Mouse (Mus musculus): ENCODE data around the gene Pde1a. TPM values are rescaled to one million over a fixed set of nuclear protein-coding genes. Genes with fewer than 3 reads are reported as not detected.

The Pde1a gene
- polyA plus RNA-seq, 1 experiment from 2014 or later = 21.3 TPM

GRCm38 (mm10) chr2:79966086-79966485 is 163.2 kb downstream of the Pde1a start:
- Histone ChIP-seq H3K4me3 (ENCODE audit: low read depth, low read length) (no peak overlapping the region), H3K27ac (ENCODE audit: low read depth, low read length) (no peak overlapping the region), H3K36me3 (ENCODE audit: control insufficient read depth, insufficient read depth, low read length) (no peaks in the 10 kb centered on the region), H3K27me3 (ENCODE audit: control insufficient read depth, insufficient read depth, low read length) (no peaks in the 10 kb centered on the region), H3K9ac (ENCODE audit: low read depth, low read length) (no peak overlapping the region), H3K4me1 (ENCODE audit: control insufficient read depth, insufficient read depth, low read length) (peaks cover 8% of the 10 kb centered on the region), H3K4me2 (no peak overlapping the region), H3K9me3 (replicated peaks; ENCODE audit: control insufficient read depth, low read length) (no peaks in the 10 kb centered on the region)
- no peak for ATAC-seq (replicated peaks; ENCODE audit: insufficient number of reproducible peaks, low FRiP score, low TSS enrichment)
- 83% methylated on average over 1 of the region's 1 CpGs for WGBS (ENCODE audit: insufficient replicate concordance)

GRCm38 (mm10) chr2:79964964-79965363 is 164.3 kb downstream of the Pde1a start:
- H3K27me3 ChIP-seq (ENCODE audit: control insufficient read depth, insufficient read depth, low read length) = no peaks in the 10 kb centered on the region
- peaks cover 8% of the 10 kb centered on the region for H3K4me1 ChIP-seq (ENCODE audit: control insufficient read depth, insufficient read depth, low read length)
- H3K27ac ChIP-seq (ENCODE audit: low read depth, low read length) = no peak overlapping the region
- H3K4me3 ChIP-seq (ENCODE audit: low read depth, low read length) = no peak overlapping the region
- H3K4me2 ChIP-seq = no peak overlapping the region
- no peak overlapping the region for H3K9ac ChIP-seq (ENCODE audit: low read depth, low read length)
- 51% methylated on average over 4 of the region's 4 CpGs for WGBS (ENCODE audit: insufficient replicate concordance)
- no peak for ATAC-seq (replicated peaks; ENCODE audit: insufficient number of reproducible peaks, low FRiP score, low TSS enrichment)
- no peaks in the 10 kb centered on the region for H3K9me3 ChIP-seq (replicated peaks; ENCODE audit: control insufficient read depth, low read length)
- no peaks in the 10 kb centered on the region for H3K36me3 ChIP-seq (ENCODE audit: control insufficient read depth, insufficient read depth, low read length)

- no peak for ATAC-seq (replicated peaks; ENCODE audit: insufficient number of reproducible peaks, low FRiP score, low TSS enrichment)
- H3K4me3 ChIP-seq (ENCODE audit: low read depth, low read length) = no peak overlapping the region
- H3K9me3 ChIP-seq (replicated peaks; ENCODE audit: control insufficient read depth, low read length) = no peaks in the 10 kb centered on the region
- no peak overlapping the region for H3K4me2 ChIP-seq
- H3K4me1 ChIP-seq (ENCODE audit: control insufficient read depth, insufficient read depth, low read length) = peaks cover 2% of the 10 kb centered on the region; the same call in 1 of the 2 replicates
- no peak overlapping the region for H3K27ac ChIP-seq (ENCODE audit: low read depth, low read length)
- 79% methylated on average over 4 of the region's 4 CpGs for WGBS (ENCODE audit: insufficient replicate concordance)
- no peak overlapping the region for H3K9ac ChIP-seq (ENCODE audit: low read depth, low read length)
- H3K27me3 ChIP-seq (ENCODE audit: control insufficient read depth, insufficient read depth, low read length) = no peaks in the 10 kb centered on the region
- H3K36me3 ChIP-seq (ENCODE audit: control insufficient read depth, insufficient read depth, low read length) = no peaks in the 10 kb centered on the region
Measured at GRCm38 (mm10) chr2:79961421-79961820, 167.8 kb downstream of the Pde1a start.

- Histone ChIP-seq H3K4me1 (ENCODE audit: control insufficient read depth, insufficient read depth, low read length) (no peaks in the 10 kb centered on the region), H3K27ac (ENCODE audit: low read depth, low read length) (no peak overlapping the region), H3K4me3 (ENCODE audit: low read depth, low read length) (no peak overlapping the region), H3K4me2 (no peak overlapping the region), H3K27me3 (ENCODE audit: control insufficient read depth, insufficient read depth, low read length) (no peaks in the 10 kb centered on the region), H3K36me3 (ENCODE audit: control insufficient read depth, insufficient read depth, low read length) (no peaks in the 10 kb centered on the region), H3K9ac (ENCODE audit: low read depth, low read length) (no peak overlapping the region), H3K9me3 (replicated peaks; ENCODE audit: control insufficient read depth, low read length) (no peaks in the 10 kb centered on the region)
- ATAC-seq (replicated peaks; ENCODE audit: insufficient number of reproducible peaks, low FRiP score, low TSS enrichment) = no peak
- WGBS (ENCODE audit: insufficient replicate concordance) = 72% methylated on average over 6 of the region's 6 CpGs
Measured at GRCm38 (mm10) chr2:79957659-79958340, 171.5 kb downstream of the Pde1a start.

- no peak overlapping the region for H3K27ac ChIP-seq (ENCODE audit: low read depth, low read length)
- no peak overlapping the region for H3K9ac ChIP-seq (ENCODE audit: low read depth, low read length)
- H3K27me3 ChIP-seq (ENCODE audit: control insufficient read depth, insufficient read depth, low read length) = no peaks in the 10 kb centered on the region
- no peaks in the 10 kb centered on the region for H3K4me1 ChIP-seq (ENCODE audit: control insufficient read depth, insufficient read depth, low read length)
- H3K36me3 ChIP-seq (ENCODE audit: control insufficient read depth, insufficient read depth, low read length) = no peaks in the 10 kb centered on the region
- no peaks in the 10 kb centered on the region for H3K9me3 ChIP-seq (replicated peaks; ENCODE audit: control insufficient read depth, low read length)
- H3K4me3 ChIP-seq (ENCODE audit: low read depth, low read length) = no peak overlapping the region
- no peak overlapping the region for H3K4me2 ChIP-seq
- 35% methylated on average over 8 of the region's 8 CpGs for WGBS (ENCODE audit: insufficient replicate concordance)
- ATAC-seq (replicated peaks; ENCODE audit: insufficient number of reproducible peaks, low FRiP score, low TSS enrichment) = no peak; the same call in 1 of the 2 replicates
Measured at GRCm38 (mm10) chr2:79945898-79946675, 183.2 kb downstream of the Pde1a start.

- no peak overlapping the region for H3K9ac ChIP-seq (ENCODE audit: low read depth, low read length)
- H3K4me2 ChIP-seq = no peak overlapping the region
- no peaks in the 10 kb centered on the region for H3K4me1 ChIP-seq (ENCODE audit: control insufficient read depth, insufficient read depth, low read length)
- 59% methylated on average over 5 of the region's 5 CpGs for WGBS (ENCODE audit: insufficient replicate concordance)
- H3K27ac ChIP-seq (ENCODE audit: low read depth, low read length) = no peak overlapping the region
- no peaks in the 10 kb centered on the region for H3K27me3 ChIP-seq (ENCODE audit: control insufficient read depth, insufficient read depth, low read length)
- H3K4me3 ChIP-seq (ENCODE audit: low read depth, low read length) = no peak overlapping the region
- ATAC-seq (replicated peaks; ENCODE audit: insufficient number of reproducible peaks, low FRiP score, low TSS enrichment) = no peak
- no peaks in the 10 kb centered on the region; the same call in 1 of the 2 replicates for H3K9me3 ChIP-seq (replicated peaks; ENCODE audit: control insufficient read depth, low read length)
- H3K36me3 ChIP-seq (ENCODE audit: control insufficient read depth, insufficient read depth, low read length) = no peaks in the 10 kb centered on the region
Measured at GRCm38 (mm10) chr2:79934660-79935059, 194.6 kb downstream of the Pde1a start.

GRCm38 (mm10) chr2:79922356-79922755 is 206.9 kb downstream of the Pde1a start:
- no peaks in the 10 kb centered on the region for H3K36me3 ChIP-seq (ENCODE audit: control insufficient read depth, insufficient read depth, low read length)
- H3K9me3 ChIP-seq (replicated peaks; ENCODE audit: control insufficient read depth, low read length) = no peaks in the 10 kb centered on the region
- no peak overlapping the region for H3K27ac ChIP-seq (ENCODE audit: low read depth, low read length)
- no peaks in the 10 kb centered on the region for H3K27me3 ChIP-seq (ENCODE audit: control insufficient read depth, insufficient read depth, low read length)
- no peak overlapping the region for H3K4me3 ChIP-seq (ENCODE audit: low read depth, low read length)
- H3K4me2 ChIP-seq = no peak overlapping the region
- H3K4me1 ChIP-seq (ENCODE audit: control insufficient read depth, insufficient read depth, low read length) = no peaks in the 10 kb centered on the region
- no peak overlapping the region for H3K9ac ChIP-seq (ENCODE audit: low read depth, low read length)
- no peak for ATAC-seq (replicated peaks; ENCODE audit: insufficient number of reproducible peaks, low FRiP score, low TSS enrichment)

GRCm38 (mm10) chr2:79921375-79921774 is 207.9 kb downstream of the Pde1a start:
- H3K4me3 ChIP-seq (ENCODE audit: low read depth, low read length) = no peak overlapping the region
- H3K27ac ChIP-seq (ENCODE audit: low read depth, low read length) = no peak overlapping the region
- ATAC-seq (replicated peaks; ENCODE audit: insufficient number of reproducible peaks, low FRiP score, low TSS enrichment) = no peak
- no peak overlapping the region for H3K4me2 ChIP-seq
- no peak overlapping the region for H3K9ac ChIP-seq (ENCODE audit: low read depth, low read length)
- H3K9me3 ChIP-seq (replicated peaks; ENCODE audit: control insufficient read depth, low read length) = no peaks in the 10 kb centered on the region
- H3K36me3 ChIP-seq (ENCODE audit: control insufficient read depth, insufficient read depth, low read length) = no peaks in the 10 kb centered on the region
- no peaks in the 10 kb centered on the region for H3K4me1 ChIP-seq (ENCODE audit: control insufficient read depth, insufficient read depth, low read length)
- 97% methylated on average over 4 of the region's 4 CpGs for WGBS (ENCODE audit: insufficient replicate concordance)
- H3K27me3 ChIP-seq (ENCODE audit: control insufficient read depth, insufficient read depth, low read length) = no peaks in the 10 kb centered on the region

- Histone ChIP-seq H3K9me3 (replicated peaks; ENCODE audit: control insufficient read depth, low read length) (no peaks in the 10 kb centered on the region), H3K36me3 (ENCODE audit: control insufficient read depth, insufficient read depth, low read length) (no peaks in the 10 kb centered on the region), H3K27ac (ENCODE audit: low read depth, low read length) (no peak overlapping the region), H3K4me2 (no peak overlapping the region), H3K9ac (ENCODE audit: low read depth, low read length) (no peak overlapping the region), H3K27me3 (ENCODE audit: control insufficient read depth, insufficient read depth, low read length) (no peaks in the 10 kb centered on the region), H3K4me1 (ENCODE audit: control insufficient read depth, insufficient read depth, low read length) (no peaks in the 10 kb centered on the region), H3K4me3 (ENCODE audit: low read depth, low read length) (no peak overlapping the region)
- WGBS (ENCODE audit: insufficient replicate concordance) = 84% methylated on average over 4 of the region's 4 CpGs
- ATAC-seq (replicated peaks; ENCODE audit: insufficient number of reproducible peaks, low FRiP score, low TSS enrichment) = no peak
Measured at GRCm38 (mm10) chr2:79920438-79920837, 208.8 kb downstream of the Pde1a start.
